Mouse (Mus musculus): Measurements from ENCODE around the gene Gars.

Gars gene

DNA sequence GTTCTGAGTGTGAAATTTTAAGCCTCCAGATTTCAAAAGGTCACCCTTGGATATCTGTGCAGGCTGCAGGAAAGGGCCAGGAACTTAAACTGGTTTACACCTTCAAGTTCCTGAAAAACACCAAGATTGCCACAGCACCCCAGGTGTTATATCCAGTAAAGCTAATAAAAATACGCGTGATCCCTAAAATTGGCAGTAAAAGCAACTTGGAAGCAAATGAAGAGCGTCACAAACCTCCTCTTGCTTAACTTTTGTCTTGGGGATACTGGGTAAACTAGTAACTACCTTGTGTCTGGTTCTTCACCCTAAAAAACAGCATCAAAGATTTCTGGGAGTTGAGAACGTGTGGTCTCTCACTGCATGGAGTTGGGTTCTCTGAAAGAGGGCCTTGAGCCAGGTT, 1.1 kb upstream of the Gars start:
- DNase-seq (ENCODE audit: extremely low read depth, insufficient read length, low spot score): no peak

DNA sequence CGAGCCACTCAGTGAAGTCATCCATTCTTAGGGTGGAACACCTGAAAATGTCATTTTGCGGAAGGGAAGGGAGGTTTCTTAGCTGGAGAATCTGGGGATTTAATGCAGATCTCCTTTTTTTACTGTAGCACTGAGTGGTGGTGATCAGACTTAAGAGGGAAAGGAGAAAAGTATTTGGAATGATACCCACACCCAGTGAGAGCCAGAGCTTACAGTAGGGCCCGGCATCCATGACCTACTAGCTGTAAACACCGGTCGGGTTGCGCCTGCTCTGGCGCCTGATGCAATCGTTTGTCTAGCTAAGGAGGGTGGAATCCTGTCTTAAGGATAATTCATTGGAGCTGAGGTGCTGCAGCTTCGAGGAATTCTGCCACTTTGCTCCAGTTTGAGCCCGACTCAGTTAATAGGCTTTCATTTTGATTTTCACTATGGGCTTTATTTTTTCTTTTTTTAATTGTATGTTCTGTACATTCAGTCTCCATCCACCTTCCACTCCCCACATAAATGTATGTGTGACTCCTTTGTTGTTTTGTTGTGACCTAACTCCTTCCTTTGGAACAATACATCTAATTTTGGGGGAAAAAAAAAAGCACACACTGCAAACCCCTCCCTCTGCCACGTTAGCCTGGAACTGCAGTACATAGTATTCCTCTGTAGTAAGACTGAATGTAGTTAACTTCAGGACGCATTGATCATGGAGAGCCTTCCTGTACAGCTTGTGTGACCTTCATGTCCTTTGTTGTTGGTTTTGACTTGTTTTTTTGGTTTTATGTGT, 1.1 kb downstream of the Gars start:
- peak; percentile 19 for DNase-seq (ENCODE audit: extremely low read depth, insufficient read length, low spot score)

DNA sequence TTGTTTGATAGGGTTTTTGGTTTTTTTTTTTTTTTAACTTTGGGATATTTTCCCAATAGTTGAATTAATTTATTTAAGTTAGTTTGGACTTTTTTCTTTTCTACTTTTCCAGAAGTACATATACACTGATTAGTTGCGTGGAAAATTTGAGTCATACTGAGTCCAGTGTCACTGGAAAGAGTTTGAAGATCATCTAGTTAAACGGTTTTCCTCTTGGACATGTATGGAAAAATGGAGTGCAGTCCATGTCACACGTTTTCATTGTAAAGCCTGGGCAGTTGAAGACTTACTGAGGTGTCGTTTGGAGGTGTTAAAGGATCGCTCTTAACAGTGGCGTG, 1.6 kb downstream of the Gars start:
- no peak for DNase-seq (ENCODE audit: extremely low read depth, insufficient read length, low spot score)

DNA sequence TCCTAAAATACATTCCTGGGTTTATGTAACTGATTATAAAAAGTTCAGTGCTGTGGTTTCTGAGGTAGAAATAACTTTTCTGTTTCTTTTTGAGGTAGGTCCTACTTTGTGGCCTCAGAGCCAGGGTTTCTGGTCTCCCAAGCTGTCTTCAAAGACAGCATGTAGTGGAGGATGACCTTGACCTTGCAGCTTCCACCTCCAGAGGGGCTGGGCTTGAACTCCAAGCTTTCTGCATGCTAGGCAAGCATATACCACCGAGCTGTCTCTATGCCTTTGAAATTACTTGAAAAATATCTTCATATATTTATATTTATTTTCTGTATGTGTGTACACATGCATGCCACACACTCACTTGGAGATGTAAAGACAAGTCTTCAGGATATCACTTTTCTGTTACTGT, 2.2 kb downstream of the Gars start:
- DNase-seq (ENCODE audit: extremely low read depth, insufficient read length, low spot score): no peak

DNA sequence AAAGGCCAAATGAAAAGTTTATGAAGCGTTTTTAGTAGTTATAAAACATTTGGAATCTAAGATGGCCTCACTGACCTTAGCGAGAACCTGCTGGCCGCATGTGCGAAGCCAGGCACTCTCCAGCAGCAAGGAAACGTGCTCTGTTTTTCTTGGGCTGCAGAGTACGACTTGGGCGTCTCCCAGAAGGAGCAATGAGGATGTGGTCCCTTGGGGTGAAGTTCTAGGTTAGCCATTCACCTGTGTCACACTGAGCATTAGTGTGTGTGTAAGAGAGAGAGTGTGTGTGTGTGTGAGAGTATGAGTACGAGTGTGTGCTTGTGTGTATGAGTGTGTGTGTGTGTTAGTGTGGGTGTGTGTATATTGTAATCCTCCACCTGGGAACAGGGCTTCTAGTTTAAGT, 5.4 kb downstream of the Gars start:
- DNase-seq (ENCODE audit: extremely low read depth, insufficient read length, low spot score): no peak

DNA sequence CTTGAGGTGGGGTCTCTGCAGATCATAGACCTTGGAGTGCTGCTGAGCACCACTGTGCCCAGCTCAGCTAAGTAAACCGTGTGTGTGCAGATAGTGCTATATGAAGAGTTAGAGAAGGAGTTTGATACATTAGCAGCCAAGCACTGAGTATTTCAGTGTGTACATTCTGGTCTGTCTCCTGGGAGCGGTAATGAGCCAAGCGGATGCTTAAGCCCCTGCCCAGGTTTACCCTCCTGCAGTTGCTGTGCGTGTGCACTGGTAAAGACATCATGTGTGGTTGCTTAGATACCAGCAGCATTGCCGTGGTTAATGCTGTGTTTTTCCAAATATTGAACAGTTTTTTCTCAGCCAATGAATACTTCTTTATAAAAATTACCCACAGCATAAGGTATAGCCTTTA, 6.7 kb downstream of the Gars start:
- no peak for DNase-seq (ENCODE audit: extremely low read depth, insufficient read length, low spot score)

DNA sequence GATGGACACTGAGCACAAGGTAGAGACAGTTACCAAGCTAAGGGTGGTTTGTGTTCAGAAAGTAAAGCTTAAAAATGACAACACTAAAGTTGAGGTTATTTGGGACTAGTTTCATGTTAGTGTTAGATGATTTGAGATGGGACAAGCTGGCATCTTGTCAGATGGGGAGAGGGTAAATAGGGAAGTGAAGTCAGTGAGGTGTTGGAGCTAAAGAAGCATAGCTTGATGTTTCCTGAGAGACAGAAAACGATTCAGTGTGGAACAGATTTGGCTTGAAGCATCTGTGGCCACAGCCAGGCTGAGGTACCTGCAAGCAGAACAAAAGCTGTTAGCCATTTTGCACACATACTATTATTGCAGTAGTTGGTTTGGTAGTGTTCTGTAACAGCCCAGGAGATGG, 7.5 kb downstream of the Gars start:
- no peak for DNase-seq (ENCODE audit: extremely low read depth, insufficient read length, low spot score)

DNA sequence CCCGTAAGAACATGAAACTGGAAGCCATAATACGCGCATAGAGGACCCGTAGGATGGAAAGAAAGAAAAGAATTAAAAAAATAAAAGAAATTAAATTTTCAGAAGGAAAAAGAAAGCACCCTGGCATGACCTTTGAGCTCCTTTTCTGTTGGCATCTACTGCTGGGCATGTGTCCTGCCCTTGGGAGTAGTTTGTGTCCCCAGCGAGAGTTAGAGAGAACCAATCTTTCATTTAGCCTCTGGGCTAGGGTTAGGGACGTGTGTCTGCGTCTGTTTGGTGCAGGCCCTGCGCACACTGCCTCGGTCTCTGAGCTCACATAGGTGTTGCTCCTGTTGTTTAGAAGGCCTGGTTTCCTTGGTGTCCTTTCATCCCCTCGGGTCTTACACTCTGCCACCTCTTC, 11.4 kb downstream of the Gars start:
- DNase-seq (ENCODE audit: extremely low read depth, insufficient read length, low spot score): no peak

DNA sequence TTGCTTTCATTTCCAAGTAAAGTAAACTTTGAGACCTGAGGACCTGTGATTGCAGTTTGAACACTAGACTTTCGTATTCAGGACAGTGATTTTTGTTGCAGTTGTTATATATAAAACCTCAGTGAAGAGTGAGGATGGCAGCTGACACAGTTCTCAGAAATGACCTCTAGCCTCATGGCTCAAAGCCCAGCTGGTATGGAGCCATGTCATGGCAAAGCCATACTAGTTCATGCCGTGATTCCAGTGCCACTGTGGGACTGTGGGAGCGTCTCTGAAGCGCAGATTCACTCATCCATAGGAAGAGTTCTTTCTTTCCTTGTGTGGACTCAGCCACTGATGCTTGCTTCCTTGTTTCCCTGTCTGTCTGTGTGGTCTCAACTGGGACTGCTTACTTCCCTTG, 16.7 kb downstream of the Gars start:
- DNase-seq (ENCODE audit: extremely low read depth, insufficient read length, low spot score): no peak

DNA sequence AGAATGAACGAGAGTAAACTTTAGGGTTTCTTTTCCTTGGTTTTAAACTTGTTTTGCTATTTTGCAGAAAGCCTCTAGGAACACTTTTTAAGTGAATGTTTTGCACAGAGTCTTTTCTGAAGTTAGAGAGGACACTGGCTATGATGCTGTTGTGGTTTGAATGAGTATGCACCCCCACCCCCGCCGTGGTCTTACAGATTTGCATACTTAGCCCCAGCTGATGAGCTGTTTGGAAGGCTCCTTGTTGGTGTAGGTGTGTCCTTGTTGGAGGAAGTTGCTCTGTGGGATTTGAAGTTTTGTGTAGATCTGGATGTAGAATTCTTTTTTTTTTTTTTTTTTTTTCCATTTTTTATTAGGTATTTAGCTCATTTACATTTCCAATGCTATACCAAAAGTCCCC, 19.6 kb downstream of the Gars start:
- DNase-seq (ENCODE audit: extremely low read depth, insufficient read length, low spot score): no peak

DNA sequence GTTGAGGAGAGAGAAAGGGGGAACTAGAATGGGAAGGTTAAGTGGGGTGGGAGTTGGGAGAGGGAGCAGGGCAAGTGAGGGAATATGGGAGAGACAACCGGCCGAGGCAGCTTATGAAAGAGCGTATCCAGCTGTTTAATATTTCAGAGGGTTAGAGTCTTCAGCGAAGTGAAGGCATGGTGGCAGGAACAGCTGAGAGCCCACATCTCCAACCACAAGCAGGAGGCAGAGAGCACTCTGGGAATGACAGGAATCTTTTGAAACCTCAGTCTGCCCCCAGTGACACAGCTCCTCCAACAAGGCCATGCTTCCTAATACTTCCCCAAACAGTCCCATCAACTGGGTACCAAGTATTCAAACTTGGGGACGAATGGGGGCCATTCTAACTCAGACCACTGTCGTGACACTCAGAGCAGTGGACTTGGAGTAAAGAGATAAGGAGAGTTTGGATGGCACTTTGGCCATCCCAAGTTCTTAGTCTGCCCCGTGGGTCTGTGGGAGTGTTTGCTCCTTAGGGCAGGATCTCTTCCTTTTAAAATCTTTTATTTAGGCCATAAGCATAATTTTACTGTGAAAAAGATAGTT, 22.5 kb downstream of the Gars start:
- DNase-seq (ENCODE audit: extremely low read depth, insufficient read length, low spot score): no peak

DNA sequence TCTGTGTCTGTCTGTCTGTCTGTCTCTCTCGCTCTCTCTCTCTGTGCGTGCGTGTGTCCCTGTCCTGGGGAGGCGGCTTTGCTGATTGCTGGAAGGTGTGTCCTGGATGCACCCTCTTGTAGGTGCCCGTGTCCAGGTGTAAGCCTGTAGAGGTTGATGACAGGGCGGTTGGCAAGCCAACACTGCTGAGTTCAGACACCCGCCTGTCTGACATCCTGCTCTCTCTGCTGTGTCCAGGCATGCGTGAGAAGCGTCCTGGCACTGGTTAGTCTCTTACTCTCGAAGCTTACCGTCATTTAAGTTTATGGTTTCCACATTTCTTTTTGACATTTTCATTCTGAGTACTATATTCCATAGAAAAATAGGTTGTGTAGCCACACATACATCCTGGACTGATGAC, 23.5 kb downstream of the Gars start:
- no peak for DNase-seq (ENCODE audit: extremely low read depth, insufficient read length, low spot score)

DNA sequence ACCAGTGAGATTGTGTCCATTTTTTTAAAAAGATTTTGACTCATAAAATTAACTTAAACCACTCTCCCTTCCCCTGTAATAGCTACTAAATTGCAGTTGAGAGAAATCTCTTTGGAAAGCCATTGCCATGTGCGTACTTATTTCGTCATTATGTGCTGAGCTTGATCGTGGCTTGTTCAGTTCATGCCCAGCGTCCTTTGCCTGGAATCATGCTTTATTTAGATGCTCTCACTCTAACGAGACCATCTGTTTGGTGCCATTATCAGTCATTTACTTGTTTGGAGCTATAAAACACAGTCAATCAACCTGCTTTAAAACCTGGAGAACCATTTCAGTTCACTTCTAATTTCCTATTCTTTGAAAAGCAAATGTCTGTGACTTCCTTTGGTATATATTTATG, 24.4 kb downstream of the Gars start:
- DNase-seq (ENCODE audit: extremely low read depth, insufficient read length, low spot score): no peak

DNA sequence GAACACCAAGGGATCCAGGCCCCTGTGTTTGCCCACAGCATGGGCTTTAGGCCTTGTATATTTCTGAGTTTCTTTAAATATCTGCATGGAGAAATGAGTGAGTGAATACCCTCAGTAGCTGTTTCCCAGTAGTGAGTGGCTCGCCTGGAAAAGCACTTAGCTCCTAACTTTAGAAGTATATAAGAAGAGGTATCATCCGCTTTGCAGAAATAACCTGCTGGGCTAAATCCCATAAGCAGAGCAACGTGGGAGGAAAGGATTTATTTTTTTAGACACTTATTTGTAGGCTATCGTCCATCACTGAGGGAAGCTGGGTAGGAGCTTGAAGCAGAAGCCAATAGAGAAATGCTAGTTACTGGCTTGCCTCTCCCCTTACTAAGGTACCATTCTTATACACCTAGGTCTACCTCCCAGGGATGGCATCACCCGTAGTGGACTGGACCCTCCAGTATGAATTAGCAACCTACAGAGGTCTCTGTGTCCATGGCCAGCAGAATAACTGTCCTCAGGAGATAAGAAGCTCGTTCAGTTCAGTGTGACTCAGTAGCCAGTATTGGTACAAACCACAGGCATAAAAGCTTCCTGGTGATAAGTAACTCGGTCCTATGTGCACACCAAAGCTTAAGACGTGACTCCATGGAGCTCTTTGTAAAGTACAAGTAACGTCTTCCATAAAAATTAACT, 26.1 kb downstream of the Gars start:
- no peak for DNase-seq (ENCODE audit: extremely low read depth, insufficient read length, low spot score)

DNA sequence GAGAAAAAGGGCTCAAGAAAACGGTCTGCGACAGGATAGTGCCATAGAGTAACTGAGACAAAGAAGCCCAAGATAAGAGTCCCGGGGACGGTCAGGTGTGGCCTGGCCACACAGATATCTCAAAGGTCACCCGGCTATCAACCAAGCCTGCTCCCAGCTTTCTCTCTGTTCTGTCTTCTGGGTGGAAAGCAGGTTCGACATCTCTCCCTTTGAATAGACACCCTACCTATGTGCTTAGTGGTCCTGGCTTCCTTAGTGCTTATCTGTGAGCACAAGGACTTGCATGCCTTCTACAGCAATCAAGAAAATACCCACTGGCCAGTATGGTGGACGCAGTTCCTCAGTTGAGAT, 26.6 kb downstream of the Gars start:
- DNase-seq (ENCODE audit: extremely low read depth, insufficient read length, low spot score): no peak

DNA sequence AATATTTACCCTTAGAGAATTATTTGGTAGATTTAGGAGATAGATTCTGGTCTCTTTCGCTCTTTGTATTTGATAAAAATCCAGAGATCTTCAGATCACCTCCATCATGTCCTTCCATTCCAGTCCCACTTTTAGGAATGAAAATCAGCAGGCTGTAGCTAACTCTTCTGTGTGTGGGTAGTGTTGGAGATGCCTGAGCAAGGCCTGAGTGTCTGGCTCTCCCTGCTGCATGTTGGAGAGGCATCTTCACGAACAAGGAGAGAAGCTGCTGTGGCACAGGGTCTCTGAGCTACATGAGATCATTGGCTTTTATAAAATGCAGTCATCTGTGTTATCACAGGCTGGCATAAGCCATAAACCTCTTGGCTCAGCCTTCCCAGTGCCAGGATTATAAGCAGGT, 28.1 kb downstream of the Gars start:
- DNase-seq (ENCODE audit: extremely low read depth, insufficient read length, low spot score): no peak

DNA sequence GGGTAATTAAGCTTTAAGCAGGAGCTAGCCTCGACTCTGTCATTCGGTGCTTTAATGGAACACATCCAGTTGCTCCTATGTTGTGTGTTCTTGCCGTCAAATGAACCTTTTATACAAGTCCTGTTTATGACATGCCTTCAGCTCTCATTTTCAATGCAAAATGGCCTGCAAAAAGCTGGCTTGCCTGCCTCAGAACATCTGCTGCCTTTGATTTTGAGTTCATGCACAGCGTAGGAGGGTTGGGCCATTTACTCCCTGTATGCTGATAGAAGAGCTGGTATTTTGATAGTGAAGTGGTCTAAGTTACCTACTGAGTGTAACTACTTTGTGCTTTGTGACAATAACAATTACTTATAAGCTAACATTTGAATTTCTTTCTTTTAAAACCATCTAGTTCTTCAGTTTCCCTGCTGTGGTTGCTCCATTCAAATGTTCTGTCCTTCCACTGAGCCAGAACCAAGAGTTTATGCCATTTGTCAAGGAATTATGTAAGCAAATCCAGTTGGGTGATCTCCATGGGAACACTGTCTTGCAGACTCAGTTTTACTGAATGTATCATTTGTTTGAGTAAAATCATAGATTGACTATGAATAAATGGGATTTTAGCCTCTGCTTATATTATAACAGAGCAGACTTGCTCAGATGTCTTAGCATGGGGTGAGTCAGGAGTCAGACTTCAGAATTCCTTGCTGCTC, 38.9 kb downstream of the Gars start:
- no peak for DNase-seq (ENCODE audit: extremely low read depth, insufficient read length, low spot score)

DNA sequence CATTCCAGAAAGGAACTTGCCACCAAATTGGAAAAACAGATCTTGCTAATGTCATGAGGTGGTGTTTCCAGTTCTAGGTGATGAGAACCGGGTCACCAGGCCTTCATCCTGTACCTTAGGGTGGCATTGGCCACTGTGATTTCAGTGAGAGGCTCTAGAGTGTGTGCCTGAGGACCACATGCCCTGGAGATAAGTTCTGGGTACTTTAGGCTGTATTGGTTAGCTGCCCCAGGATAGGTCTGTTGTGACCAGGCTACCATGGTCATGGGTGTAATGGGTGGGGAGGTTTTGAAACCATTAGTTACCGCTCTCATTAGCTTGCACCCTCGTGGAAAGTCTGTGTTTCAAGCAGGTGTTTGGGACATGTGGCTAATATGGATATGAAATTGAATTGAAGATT, 43.6 kb downstream of the Gars start:
- DNase-seq (ENCODE audit: extremely low read depth, insufficient read length, low spot score): no peak

DNA sequence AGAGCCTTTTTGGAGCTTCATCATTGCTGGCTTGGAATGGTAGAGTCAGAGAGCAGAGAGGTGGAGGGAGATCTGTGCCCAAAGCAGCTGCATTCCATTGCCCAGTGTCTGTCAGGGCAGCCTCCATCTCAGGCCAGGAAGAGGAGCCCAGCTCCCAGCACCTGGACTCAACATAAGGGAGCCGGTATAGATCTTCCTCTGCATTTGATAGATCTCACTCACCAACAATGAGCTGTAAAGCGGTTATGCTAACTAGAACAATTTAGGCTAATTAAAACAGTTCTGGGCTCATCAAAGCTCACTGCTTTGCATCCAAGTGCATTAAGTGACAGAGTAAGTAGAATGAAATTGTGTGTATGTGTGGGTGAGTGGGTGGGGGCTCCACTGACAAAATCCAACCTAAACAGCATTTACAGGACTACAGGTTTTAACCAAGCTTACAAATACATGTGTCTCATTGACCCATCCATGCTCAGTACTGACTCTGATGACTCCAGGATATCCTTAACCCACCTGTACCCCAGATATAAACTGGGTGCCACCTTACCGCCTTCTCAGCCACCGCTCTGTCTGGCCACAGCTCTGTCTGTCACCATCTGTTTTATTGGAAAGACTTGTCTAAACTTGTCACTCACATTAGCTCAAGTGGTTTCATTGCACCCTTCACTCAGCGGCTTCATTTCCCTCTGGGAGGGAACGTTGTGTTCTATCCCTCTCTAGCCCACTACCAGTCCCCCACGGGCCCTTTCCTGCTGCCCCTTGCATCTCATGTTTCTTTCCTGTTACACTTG, 44.6 kb downstream of the Gars start:
- no peak for DNase-seq (ENCODE audit: extremely low read depth, insufficient read length, low spot score)

DNA sequence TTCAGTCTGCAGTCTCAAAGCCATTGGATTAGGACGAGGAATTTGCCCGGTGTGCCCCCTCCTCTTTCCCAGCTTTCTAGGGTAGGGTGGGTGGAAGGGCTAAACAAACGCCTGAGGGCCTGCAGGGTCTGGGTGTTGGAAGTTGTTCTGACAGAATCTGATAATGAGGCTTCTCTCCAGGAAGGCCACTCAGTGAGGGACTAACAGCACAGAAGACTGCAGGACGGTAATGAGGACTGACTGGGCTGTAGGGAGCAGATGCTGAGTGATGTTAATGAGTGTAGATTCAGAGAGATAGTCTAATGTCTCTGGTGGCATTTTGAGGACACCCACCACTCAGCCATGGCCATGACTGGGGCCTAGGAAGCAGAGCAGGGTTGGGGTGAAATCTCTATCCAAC, 49.5 kb downstream of the Gars start:
- no peak for DNase-seq (ENCODE audit: extremely low read depth, insufficient read length, low spot score)

DNA sequence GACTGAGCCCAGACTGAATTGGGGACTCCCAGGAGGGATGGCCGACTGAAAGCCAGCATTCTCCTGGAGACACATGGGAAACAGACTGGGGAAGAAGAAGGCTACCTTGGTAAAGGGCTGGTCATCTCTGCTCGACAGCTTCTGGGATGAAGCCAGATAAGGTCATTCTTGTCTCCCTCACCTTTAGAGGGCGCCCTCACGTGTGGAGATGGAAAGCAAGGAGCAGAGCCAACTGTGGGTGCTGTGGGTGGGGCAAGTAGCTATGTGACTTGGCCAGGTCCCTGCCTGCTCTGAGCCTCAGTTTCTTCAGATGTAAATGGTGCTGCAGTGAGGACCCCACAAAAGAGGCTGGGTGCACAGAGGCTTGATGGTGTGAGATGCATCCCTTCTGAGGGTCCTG, 52.8 kb downstream of the Gars start:
- no peak for DNase-seq (ENCODE audit: extremely low read depth, insufficient read length, low spot score)

Measured in 3134 (cell line).